Mouse (Mus musculus): ENCODE results near the gene Olfr1301.

DNA sequence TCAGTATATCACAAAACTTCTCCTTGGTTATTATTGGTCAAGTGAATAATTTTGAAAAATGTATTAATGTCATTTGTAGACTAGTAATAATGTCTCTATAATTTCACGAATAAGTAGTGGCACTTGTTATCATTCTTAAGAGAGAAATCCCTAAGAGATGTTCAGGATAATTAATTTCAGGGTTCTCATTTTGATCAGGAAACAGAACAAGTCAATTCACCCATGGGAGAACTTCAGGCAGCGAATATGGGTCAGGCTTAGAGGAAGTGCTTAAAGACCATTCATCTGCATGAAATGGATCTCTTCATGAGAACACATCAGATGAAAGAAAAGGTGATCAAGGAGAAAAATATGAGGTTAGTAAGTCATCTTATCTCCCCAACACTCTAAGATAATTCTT is 26.3 kb downstream of the Olfr1301 start, which contains the start of gene Olfr1302:
- TF ChIP-seq CTCF (IDR thresholded peaks at IDR 0.05; ENCODE audit: low read depth, low read length): no peak
- no peak for TF ChIP-seq POLR2A (IDR thresholded peaks at IDR 0.05; ENCODE audit: borderline replicate concordance, low read depth, low read length)
